Mouse (Mus musculus) urinary bladder, adult 18-20 months (tissue): ENCODE data around the gene Slc16a5.
A peak's percentile ranks its signal among the peaks of the same experiment; 100 is the strongest.
"Not testable (repeated sequence)": the region's sequence is repeated elsewhere in the genome, so short reads cannot be mapped to it uniquely, and the experiment has no call there.

Source experiments
- DNase-seq, 2 experiments: peaks; one replicate each; pipeline ENCODE4 v3.0.0; 2022; ENCODE audit warnings: low spot score in 2 of 2, mixed read lengths in 2 of 2

Slc16a5 gene

DNA sequence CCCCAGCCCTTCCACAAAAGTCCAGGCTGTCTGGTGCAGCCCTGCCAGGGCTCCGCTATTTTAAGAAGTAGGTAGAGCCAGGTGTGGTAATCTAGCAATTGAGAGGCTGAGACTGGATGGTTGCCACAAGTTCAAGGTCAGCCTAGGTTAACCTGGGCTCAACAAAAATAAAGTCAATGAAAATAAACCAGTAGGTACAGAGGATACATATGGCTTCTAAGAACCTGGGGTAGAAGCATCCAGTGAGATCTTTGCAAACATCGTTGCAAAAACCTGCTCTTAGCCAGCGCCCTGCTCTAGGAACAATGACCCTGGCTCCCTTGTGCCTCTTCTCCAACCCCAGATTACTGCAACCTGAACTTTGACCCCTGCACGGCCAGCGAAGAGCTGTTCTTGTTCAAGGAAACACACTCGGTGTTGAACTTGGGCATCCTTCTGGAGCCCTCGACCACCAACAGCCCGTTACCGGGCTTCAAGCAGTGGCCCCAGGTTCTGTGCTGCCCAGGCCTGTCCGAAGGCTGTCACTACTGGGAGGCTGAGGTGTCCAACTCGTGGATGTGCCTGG, 14.9 kb upstream of the Slc16a5 start:
- DNase-seq, result no peak

DNA sequence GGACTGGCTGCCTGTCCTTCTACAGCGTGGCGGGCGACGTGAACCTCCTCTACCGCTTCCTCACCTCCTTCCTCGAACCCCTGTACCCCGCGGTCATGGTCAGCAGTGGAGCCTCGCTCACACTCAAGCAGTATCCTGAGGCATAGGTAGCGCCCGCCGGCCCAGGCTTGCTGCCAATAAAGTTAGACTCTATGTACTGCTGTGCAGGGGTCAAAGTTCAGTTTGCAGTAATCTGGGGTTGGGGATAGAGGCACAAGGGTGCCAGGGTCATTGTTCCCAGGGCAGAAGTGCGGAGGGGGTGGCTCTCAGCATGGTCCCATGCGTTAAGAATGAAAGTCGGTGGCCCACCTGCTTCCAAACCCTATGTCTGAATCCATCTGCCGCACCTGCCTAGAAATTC, 14.2 kb upstream of the Slc16a5 start:
- DNase-seq, result no peak

DNA sequence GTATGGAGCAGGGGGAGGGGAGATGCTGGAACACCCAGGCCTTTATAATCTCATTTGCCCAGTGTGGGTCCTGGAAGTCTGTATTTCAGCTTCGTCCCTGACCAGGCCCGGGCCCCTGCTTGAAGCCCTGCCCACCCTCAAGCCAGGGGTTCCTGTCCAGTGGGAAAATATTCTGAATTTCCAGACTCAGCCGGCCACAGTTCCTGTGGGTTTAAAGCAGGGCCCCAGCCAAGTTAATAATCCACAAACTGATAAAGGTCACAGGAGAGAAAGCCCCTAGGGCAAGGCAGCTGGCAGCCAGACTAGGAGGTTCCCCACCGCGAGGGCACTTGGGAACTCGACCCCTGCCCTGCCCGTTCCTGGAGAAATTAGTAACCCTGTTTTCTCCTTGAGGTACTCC, 13.3 kb upstream of the Slc16a5 start:
- DNase-seq, result no peak

DNA sequence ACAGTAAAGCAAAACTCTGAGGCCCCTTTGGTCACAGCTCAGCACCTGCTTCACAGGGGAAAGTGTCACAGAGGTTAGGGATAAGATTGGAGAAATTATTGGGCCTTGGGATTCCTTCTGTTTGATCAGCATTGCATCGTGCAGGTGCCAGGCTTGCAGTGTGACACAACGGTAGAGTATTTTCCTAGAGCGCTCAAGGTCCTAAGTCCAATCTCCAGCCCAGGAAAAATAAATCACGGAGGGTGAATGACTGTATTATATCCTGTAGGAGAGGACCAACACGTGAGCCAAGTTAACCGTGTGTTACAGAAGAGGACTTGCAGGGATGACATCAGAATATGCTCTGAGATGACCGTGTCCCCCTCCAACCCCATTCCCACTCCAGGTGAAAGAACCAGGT, 12.1 kb upstream of the Slc16a5 start:
- no peak for DNase-seq

DNA sequence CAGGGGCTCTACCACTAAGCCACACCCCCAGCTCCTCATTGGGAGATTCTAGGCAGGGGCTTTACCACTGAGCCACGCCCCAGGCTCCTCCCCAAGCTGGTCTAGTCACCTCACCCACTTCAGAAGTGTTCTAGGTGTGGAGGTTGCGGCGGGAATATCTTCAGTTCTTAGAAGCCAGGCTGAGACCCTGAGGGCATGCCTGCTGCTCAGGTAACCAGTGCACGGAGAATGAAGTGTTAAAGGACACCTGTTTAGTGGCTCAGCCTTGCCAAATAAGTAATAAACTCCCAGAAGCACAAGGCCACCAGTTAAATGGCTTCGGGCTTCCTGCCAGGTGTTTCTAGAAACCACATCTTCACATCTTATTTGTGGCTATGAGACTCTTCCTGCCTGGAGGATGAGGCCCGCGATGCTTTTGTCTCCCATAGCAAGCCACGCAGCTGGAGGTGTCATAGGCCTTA, 10.5 kb upstream of the Slc16a5 start:
- no peak for DNase-seq

DNA sequence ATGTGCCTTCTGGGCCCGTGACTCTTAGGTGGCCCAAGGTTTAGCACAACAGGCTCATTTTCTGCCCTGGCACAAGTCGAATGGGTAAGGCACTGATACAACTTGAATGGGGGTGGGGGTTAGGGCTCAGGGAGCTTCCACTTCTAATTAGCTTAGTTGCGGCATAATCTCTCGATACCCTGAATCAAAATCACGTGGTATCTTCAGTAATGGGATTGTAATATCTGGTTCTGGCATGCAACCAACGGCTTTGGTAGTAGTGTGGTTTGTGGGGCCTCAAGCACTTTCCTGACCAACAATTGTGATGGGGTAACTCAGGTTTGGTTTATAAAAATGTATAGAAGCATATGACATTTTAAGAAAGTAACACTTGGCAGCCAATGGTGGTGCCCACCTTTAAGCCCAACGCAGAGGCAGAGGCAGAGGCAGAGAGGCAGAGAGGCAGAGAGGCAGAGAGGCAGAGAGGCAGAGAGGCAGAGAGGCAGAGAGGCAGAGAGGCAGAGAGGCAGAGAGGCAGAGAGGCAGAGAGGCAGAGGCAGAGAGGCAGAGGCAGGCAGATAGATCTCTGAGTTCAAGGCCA, 9.9 kb upstream of the Slc16a5 start:
- no peak for DNase-seq

DNA sequence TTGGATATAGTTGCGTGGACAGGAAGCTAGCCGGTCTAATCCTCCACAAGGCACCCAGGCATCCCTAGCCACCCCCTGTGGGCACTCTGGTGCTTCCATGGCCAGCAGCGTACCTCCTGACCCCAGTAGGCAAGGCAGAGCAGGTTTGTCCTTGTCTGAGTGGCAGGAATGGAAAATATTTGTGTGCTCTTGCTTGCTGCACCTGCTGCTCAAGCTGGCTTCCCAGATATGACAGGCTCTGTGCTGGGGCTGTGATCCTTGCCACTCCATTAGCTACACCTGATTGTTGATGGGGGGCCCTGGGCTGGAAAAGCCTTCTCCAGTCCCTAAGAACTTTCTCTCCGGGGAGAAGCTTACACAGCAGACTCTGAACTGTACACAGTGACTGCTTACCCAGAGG, 9.0 kb upstream of the Slc16a5 start:
- no peak for DNase-seq

DNA sequence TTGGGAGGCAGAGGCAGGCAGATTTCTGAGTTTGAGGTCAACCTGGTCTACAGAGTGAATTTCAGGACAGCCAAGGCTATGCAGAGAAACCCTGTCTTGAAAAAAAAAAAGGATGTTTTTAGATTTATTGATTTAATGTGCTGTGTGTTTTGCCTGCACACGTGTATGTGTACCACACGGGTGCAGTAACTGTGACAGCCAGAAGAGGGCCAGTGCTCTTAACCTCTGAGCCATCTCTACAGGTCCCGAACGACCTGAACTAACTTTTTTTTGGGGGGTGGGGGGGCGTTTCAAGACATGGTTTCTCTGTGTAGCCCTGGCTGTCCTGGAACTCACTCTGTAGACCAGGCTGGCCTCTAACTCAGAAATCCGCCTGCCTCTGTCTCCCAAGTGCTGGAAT, 7.5 kb upstream of the Slc16a5 start:
- DNase-seq, result not testable (repeated sequence)

DNA sequence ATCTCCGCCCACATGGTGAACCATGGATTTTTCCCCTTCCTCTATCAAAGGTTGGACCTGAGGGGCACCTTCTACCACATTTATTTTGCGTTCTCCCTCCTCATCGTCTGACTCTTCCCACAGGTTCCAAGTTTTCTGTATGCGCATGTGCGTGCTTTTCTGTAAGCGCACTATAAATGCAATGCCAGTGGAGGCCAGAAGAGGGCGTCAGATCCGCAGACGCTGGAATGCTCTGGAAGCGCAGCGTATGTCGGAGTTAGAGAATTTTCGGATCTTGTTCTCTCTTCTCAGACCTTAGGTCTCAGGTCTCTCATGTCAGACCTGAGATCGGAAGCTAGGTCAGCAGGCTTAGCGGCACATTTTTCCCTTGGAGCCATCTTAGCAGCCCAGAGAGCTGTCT, 6.7 kb upstream of the Slc16a5 start:
- no peak for DNase-seq

DNA sequence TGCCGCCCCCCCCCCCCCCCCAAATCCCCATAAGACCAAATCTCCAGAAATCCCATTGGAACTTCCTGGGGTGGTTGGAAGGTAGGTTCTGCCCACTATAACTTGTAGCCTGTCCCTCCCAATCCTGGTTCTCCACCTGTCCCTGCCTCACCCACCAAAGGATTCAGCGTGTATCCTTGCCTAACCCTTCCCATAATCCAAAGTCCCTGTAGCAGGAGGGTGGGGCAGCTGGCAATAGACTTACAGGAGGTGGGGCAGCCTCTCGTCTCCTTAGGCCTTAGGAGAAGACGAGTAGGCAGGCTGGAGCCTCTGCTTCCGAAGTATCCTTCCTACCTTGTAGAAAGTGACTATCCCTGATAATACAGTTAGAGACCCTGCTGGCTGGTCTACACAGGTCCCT, 6.1 kb upstream of the Slc16a5 start:
- no peak for DNase-seq

DNA sequence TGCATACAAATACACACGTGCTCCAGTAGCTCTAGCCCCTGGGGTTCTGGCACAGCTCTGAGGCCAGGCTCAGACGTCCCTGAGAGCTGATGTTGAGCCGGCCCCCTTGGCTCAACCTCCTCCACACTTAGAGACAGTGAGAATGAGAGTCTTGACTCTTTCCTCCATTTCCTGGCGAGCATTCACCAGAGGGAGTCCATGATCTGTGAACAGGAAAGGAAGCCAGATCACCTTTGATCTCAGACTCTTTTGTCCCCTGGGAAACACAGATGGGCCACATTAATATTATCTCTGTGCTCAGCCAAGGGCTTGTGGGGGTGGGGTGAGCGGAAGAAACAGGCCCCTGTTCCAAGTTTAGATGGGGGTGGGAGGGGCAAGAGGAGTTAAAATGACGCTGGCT, 4.9 kb upstream of the Slc16a5 start:
- DNase-seq, result no peak

DNA sequence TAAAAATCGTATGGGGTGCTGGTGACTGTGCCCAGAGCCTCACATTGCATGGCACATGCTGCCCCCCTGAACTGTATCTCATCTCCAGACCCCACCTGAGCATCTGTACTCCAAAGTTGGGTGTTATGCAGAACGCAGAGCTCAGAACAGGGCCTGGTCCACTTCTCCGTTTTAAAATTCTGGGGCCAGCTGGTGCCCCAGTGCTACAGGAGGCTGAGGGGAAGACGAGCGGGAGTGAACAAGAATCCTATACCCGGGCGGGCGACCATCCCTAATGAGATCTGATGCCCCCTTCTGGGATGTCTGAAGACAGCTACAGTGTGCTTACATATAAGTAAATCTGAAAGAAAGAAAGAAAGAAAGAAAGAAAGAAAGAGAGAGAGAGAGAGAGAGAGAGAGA, 1.3 kb upstream of the Slc16a5 start:
- DNase-seq, result no peak

DNA sequence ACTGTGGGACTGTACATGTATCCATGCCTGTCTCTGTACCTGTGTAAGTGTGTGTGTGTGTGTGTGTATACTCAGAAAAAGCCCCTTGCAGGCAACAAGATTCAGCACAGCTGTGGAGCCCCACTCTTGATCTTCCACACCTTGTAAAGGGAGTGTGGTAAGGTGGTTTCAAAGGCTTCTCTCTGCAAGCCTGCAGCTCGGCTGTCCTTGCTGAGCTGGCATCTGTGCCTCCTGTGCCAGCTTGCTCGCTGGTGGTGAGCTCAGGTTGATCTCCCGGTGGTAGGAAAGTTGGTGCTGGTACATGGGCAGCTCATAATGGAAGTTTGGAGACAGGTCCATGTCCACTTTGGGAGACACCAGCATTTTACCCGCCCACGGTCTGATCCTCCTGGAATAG, 430 bp upstream of the Slc16a5 start:
- no peak for DNase-seq

DNA sequence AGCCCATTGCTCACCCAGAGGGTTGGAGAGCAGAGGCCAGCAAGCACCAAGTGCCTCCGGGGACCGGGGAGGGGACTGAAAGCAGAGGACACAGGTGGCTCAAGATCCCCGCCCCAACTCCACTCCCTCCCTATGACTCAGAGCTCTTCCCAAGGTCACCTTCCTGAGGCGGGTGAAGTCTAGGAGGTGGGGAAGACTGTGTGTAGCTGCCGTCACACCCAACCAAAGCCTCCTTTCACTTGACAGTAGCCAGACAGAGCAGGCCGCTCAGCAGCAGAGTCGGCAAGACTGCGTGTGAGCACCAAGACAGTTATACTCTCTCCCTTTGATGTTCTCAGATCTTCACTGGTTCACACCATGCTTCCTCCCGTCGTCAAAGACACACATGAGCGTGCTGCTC, 1.1 kb downstream of the Slc16a5 start:
- no peak for DNase-seq

DNA sequence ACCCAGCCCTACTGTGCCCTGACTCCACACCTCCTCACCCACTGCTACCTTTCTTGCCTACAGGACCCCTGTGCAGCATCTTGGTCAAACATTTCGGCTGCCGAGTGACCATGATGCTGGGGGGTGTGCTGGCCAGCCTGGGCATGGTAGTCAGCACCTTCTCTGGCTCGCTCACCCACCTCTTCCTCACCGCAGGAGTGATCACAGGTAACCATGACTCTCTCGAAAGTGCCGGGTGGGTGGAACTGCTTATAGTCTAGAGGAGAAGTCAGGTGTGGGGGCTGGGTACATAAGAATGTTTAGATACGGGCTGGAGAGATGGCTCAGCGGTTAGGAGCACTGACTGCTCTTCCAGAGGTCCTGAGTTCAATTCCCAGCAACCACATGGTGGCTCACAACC, 2.6 kb downstream of the Slc16a5 start:
- no peak for DNase-seq

DNA sequence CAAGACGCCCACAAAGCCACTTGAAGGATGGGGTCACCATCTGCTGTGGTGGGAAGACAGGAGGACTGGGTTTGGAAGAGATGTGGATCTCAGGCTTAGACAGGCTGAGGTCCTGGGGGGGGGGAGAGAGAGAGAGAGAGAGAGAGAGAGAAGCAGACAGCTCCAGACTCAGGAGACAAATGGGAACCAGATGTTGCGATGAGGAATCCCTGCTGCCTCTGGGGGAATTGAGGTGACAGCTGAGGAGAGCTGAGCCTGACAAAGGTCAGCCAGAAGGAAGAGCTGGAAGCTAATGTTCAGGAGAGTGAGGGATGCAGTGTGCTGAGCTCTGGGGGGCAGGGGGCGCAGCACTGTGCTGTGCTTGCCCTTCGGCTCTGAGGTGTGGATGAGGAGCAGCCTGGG, 4.9 kb downstream of the Slc16a5 start:
- DNase-seq, result no peak

DNA sequence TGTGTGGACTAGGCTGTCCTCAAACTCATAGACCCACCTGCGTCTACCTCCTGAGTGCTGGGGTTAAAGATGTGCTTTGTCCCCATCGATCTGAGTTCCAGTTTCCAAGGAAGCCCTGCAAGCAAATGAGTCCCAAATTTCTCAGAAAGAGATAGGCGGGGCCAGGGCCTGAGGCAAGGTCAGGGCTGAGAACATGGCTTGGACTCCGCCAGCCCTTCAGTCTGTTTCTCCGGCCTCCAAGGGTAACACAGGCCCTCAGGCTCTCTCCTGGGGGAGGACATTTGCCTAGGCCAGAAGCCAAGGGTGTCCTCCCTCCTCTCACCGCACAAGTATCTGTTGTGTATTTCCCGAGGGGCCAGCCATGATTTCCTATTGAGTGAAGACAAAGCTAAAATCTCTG, 9.9 kb downstream of the Slc16a5 start:
- no peak for DNase-seq

DNA sequence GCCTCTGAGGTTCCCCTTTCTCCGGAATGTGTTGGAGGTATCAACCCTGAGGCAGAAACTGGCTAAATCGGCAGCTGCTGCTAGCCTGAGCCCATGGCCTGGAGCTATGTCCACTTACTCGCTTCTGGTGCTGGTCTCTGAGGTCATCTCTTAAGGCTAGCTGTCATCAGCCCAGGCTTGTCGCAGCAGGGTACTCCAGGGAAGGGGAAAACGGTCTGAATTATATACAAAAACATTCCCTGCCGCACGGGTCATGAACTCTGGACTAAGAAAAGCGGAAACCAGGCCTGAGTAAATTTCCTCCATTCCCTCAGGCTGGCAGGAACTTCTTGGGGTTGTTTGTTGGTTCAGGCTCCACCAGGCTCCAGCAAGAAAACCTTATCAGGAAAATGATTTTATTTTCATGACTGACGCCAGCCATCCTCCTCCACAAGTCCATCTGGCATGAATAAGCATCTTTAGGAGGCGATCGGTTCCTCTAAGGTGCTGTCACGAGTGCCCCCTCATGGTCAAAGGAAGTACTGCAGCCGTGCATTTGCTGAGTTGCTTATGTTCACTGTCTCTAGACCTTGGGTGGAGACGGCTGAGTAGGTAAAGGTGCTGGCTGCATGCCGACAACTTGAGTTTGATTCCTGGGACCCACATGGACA, 11.5 kb downstream of the Slc16a5 start:
- peak; percentile 87 to 96 for DNase-seq

DNA sequence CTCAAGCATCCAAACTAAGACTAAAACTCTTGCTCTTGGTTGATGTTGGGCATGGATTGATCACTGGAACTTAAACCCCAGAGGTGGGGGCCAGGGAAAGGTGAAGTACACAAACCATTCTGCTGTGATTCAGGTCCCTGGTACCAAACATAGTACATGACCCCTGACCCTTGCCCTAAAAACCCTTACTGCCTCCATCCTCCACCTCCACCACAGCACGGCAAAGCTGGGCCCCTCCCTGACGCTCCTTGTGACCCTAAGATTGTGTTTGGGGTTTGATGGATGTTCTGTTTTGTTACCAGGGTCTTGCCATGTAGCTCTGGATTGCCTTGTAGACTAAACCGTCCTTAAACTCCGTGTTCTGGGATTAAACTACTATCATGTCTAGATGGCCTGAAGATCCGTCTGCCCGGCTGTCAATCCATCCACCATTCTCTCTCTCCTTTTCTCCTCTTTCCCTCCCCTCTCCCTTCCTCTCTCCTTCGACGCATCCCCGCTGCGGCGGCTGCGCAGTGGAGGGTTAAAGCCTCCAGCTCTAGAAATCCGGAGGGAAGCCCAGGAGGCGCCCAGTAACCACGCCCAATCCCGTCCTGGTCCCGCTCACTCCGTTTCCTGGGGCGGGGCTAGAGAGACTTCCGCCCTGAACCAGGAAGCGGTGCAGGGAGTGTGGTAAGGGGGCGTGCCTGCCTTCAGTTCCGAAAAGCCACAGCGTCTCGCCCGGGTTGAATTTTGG, 12.9 kb downstream of the Slc16a5 start, which contains the start of gene Armc7:
Armc7 (plus strand) TSS at position 643 of the 733 bp plus-strand sequence.
- DNase-seq, result peak; percentile 94 to 95

DNA sequence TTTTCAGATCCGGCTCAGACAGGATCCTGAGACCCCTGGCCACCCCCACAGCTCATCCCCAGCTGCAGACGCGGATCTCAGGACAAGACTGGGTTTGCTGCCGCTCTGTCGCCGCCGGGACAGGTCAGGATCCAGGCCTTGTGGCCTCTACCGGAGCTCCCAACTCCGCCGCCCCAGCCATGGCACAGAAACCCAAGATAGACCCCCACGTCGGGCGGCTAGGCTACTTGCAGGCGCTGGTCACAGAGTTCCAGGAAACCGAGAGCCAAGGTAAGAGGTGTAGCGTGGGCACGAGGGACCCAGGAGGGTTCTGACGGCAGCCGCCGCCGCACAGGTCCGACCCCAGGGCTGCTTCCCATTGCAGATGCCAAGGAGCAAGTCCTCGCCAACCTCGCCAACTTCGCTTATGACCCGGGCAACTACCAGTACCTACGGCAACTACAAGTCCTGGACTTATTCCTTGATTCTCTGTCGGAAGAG, 13.5 kb downstream of the Slc16a5 start:
- no peak for DNase-seq

DNA sequence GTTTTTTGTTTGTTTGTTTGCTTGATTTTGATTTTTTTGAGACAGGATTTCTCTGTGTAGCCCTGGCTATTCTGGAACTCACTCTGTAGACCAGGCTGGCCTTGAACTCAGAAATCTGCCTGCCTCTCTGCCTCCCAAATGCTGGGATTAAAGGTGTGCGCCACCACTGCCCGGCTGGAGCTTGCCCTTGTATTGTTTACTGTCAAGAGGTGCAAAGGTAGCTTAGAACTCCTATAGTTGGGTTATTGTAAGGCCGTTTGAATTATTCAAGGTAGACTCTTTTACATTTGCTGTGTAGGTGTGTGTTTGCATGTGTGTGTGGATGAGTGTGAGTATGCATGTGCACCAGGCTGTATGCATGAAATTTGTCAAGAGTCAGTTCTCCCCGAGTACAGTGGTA, 14.4 kb downstream of the Slc16a5 start:
- not testable (repeated sequence) for DNase-seq

DNA sequence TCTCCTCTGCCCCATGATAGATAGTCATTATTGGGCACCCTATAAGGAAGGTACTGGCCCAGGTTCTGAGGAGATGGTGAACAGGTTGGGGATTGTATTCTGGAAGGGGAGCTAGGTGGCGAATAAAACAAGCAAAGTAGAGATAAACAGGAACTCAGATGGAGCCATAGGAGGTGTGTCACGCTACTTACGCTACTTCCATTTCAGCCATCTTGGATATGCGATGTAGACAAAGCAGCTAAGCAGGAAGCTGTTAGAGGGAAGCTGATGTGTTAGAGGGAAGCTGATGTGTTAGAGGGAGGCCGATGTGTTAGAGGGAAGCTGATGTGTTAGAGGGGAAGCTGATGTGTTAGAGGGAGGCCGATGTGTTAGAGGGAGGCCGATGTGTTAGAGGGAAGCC, 15.1 kb downstream of the Slc16a5 start:
- not testable (repeated sequence) for DNase-seq
